ENCODE assay signal across 19 mouse cellular contexts in the genomic region with DNA sequence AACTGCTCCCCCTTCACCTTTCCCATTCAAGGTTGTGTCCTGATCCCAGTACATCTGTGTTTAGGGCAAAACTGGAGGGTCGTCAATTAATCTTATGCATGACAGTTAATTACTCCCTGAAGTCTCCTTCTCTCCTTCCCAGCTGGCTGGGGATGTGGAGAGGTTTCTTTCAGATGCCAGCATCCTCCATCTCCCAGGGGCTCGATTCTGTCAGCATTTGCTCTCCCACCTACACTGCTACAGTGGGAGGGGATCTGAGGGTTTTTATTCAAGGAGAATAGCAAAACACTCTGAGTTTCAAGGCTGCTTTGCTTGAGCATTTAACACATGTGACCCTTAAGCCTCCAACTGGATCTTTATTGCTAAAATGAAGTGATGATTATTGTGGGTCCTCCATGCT.
A peak's percentile ranks its signal among the peaks of the same experiment; 100 is the strongest.
DNase-seq lines count a peak whose midpoint lies in the region; TF ChIP-seq lines count a peak whose summit lies in the region.
"Had no signal": no experiment of that assay in that cellular context is flagged by ENCODE, and none has a peak within 500 bp of the region (broad histone marks: within the 10 kb centered on the region; RNA-seq: fewer than 3 reads in every experiment).

No protein-coding gene starts in this region.

- no peak overlapping the region for H3K4me3 ChIP-seq in left cerebral cortex, adult 2 months
- H3K4me3 ChIP-seq: embryonic facial prominence, embryonic 15.5 days; erythroblast, embryonic 14.5 days; forebrain, embryonic 10.5 days; heart, adult 2 months; heart, embryonic 15.5 days; hindbrain, embryonic 10.5 days; intestine, embryonic 15.5 days had no signal

- peak overlapping the region; percentile 45; the same call in 1 of the 2 replicates for H3K27ac ChIP-seq in left cerebral cortex, adult 2 months
- H3K27ac ChIP-seq: embryonic facial prominence, embryonic 15.5 days; forebrain, embryonic 10.5 days; heart, adult 2 months; heart, embryonic 15.5 days; hindbrain, embryonic 10.5 days; intestine, embryonic 15.5 days had no signal

- TF ChIP-seq CTCF in left cerebral cortex, adult 2 months (IDR thresholded peaks at IDR 0.05), result no peak

- DNase-seq in heart, adult 11 months, result peak; percentile 61
- no peak for DNase-seq in heart, postnatal 36 days
- DNase-seq in left cerebral cortex, adult 2 months (ENCODE audit: extremely low spot score in 1 of 2, low spot score in 2 of 2), result no peak
- no peak for DNase-seq in left cerebral cortex, adult 18-20 months (ENCODE audit: low spot score in 2 of 2)
- DNase-seq in embryo, embryonic 11.5 days (ENCODE audit: low read depth, low spot score), result peak; percentile 8
- DNase-seq in testis, postnatal 10 days (ENCODE audit: low spot score), result no peak
- DNase-seq: adrenal gland, adult 2 months; adrenal gland, postnatal 25 days; cerebellum, adult 2 months; cerebellum, postnatal 10 days; gastrocnemius, postnatal 10 days; heart, adult 2 months; heart, postnatal 14 days had no signal

- intact Hi-C loops in heart, postnatal 36 days (cut with DNase I), result no loop called here
- intact Hi-C loops in left cerebral cortex, adult 2 months (cut with DNase I), result no loop called here

Comparison
In these comparisons a context has a peak if more than half of its experiments do, and no peak if none do; other contexts are left out.
1. DNase-seq: peak in heart, adult 11 months (single experiment) and embryo, embryonic 11.5 days (single experiment); none in heart, postnatal 36 days (0 of 2), left cerebral cortex, adult 2 months (0 of 2), left cerebral cortex, adult 18-20 months (0 of 2) and testis, postnatal 10 days (single experiment).